Mouse (Mus musculus): Measurements from ENCODE around the gene Lactb.

DNA sequence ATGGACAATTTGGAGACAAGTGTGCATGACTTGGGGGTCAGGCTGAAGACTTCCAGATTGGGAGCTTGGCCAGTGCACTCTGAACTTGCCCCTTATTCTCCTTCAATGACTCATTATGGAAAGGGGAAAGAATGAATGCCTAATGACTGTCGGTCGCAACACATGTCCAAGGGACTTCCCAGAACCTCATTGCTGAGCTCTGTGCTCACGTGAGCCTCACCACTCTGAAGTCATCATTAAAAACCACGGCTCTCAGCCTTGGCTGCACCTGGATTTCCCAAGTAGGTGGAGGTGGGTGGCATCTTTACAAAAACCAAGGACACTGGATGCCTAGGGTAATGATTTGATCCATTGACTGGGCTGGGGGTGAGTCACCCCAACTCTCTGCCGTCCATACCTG is 14.8 kb upstream of the Lactb start:
- TF ChIP-seq CTCF (IDR thresholded peaks at IDR 0.05; ENCODE audit: low read depth) (no peak), EP300 (IDR thresholded peaks at IDR 0.05; ENCODE audit: low read depth) (no peak)

Measured in heart, postnatal 0 days (tissue).